Mouse (Mus musculus) kidney, embryonic 14.5 days (tissue): ENCODE results near the gene Nppc. TPM values are rescaled to one million over a fixed set of nuclear protein-coding genes. Genes with fewer than 3 reads are reported as not detected.

Experiments
- ATAC-seq: fragments of 200-750 bp; cut with Nextera tagmentation; 2 replicates; pipeline ENCODE4 v1.8.0; 2017; ENCODE audit warnings: moderate number of reproducible peaks, mild to moderate bottlenecking, moderate TSS enrichment, moderate library complexity; ENCODE audit not compliant: low FRiP score, low TSS enrichment
- H3K27ac ChIP-seq: fragments of 300-500 bp; sonication (generic); 2 replicates; pipeline ENCODE4 v1.5.1; 2014; ENCODE audit warnings: low read depth, mild to moderate bottlenecking, low read length, moderate library complexity, mixed read lengths
- H3K27me3 ChIP-seq: fragments of 300-500 bp; sonication (generic); 2 replicates; pipeline ENCODE4 v1.6.1; 2014; ENCODE audit warnings: mild to moderate bottlenecking, low read length; ENCODE audit not compliant: control insufficient read depth, insufficient read depth
- H3K36me3 ChIP-seq: fragments of 300-500 bp; sonication (generic); 2 replicates; pipeline ENCODE4 v1.6.1; 2014; ENCODE audit warnings: low read length, mixed read lengths; ENCODE audit not compliant: control insufficient read depth, insufficient read depth
- H3K4me1 ChIP-seq: fragments of 300-500 bp; sonication (generic); 2 replicates; pipeline ENCODE4 v1.6.1; 2014; ENCODE audit warnings: low read length, mixed read lengths; ENCODE audit not compliant: control insufficient read depth, insufficient read depth
- H3K4me2 ChIP-seq: fragments of 300-500 bp; sonication (generic); replicated peaks from 2 replicates; pipeline ENCODE4 v1.6.1; 2014; ENCODE audit warnings: low read depth, mild to moderate bottlenecking, low read length
- H3K4me3 ChIP-seq: fragments of 300-500 bp; sonication (generic); 2 replicates; pipeline ENCODE4 v1.5.1; 2014; ENCODE audit warnings: mild to moderate bottlenecking, low read length
- H3K9ac ChIP-seq: fragments of 300-500 bp; sonication (generic); 2 replicates; pipeline ENCODE4 v1.6.1; 2014; ENCODE audit warnings: low read depth, mild to moderate bottlenecking, low read length, moderate library complexity
- H3K9me3 ChIP-seq: fragments of 300-500 bp; sonication (generic); 2 replicates; pipeline ENCODE4 v1.6.1; 2016; ENCODE audit warnings: low read length; ENCODE audit not compliant: control insufficient read depth
- WGBS: fragments of 180-500 bp; shearing (Covaris S2); extraction: QIAGEN DNeasy Blood & Tissue Kit; methylation state at CpG from one replicate; pipeline ENCODE4 v1.1.7; 2014; 5-methylcytosine and 5-hydroxymethylcytosine counted together
- polyA plus RNA-seq: library from polyadenylated mRNA; unstranded; fragments of >200 nt; fragmentation: Nextera tagmentation; extraction: Ambion mirVana; gene quantifications from 2 replicates; pipeline ENCODE4 v1.2.1, GENCODE M21; 2014

Gene Nppc
- polyA plus RNA-seq, 1 experiment from 2014 or later = 2.1 TPM

DNA sequence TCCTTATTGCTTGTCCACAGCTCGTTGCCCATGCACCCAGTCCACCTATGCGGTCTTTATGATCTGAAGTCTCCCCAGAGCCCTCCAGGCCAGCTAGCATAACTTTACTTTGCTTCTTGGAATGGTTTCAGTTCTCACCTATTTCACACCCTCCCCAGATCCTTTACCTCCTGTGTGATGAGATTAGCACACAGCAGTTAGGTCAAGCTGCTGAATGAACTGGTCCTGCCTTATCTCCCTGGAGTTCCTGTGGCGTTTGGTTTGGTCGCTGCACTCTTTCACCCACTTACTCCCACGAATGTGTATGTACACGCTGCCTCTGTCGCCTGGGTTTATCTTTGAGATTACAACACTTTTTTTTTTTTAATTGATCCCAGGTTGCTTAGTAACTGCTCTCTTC lies 30.0 kb upstream of the Nppc start:
- no peak for ATAC-seq
- no peaks in the 10 kb centered on the region for H3K27me3 ChIP-seq
- H3K4me2 ChIP-seq = no peak overlapping the region
- H3K4me3 ChIP-seq = no peak overlapping the region
- WGBS = 80% methylated on average over 7 of the region's 7 CpGs
- 0 out of 2 replicates have a peak, but pooled peaks cover 2% of the 10 kb centered on the region for H3K4me1 ChIP-seq
- no peaks in the 10 kb centered on the region for H3K36me3 ChIP-seq
- no peaks in the 10 kb centered on the region for H3K9me3 ChIP-seq
- H3K9ac ChIP-seq = no peak overlapping the region
- H3K27ac ChIP-seq = no peak overlapping the region

DNA sequence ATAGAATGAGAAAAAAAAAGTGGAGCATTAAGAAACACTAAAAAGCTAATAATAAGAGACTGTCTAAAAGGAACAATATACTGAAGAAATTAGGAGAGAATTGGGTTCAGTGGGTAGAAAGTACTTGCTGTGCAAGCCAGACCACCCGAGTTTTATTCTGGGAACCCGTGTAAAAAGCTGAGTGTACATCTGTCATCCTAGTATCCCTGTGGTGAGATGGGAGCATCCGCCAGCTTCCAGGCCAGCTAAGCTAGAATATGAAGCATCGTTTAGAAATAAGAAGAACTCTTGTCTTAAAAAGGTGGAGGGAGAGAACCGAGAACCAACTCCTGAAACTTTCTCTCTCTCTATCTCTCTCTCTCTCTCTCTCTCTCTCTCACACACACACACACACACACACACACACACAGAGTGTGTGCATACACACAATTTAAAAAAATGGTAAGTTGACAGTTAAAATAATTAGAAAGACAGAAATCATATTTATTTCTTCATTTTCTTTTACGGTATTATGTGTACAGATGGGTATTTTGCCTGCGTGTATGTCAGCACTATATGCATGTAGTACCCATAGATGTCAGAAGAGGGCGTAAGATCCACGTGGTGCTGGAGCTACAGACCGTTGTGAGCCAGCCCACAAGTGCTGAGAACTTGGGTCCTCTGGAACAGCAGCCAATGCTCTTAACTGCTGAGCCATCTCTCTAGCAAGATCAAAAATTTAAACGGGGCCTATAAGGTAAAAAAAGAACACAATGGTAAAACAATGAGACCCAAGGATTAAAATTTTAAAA lies 29.2 kb upstream of the Nppc start:
- WGBS = 69% methylated on average over 11 of the region's 11 CpGs
- no peaks in the 10 kb centered on the region for H3K9me3 ChIP-seq
- H3K4me1 ChIP-seq = 0 out of 2 replicates have a peak, but pooled peaks cover 2% of the 10 kb centered on the region
- no peaks in the 10 kb centered on the region for H3K27me3 ChIP-seq
- H3K4me3 ChIP-seq = no peak overlapping the region
- H3K9ac ChIP-seq = no peak overlapping the region
- no peak overlapping the region for H3K27ac ChIP-seq
- no peaks in the 10 kb centered on the region for H3K36me3 ChIP-seq
- no peak for ATAC-seq
- H3K4me2 ChIP-seq = no peak overlapping the region

DNA sequence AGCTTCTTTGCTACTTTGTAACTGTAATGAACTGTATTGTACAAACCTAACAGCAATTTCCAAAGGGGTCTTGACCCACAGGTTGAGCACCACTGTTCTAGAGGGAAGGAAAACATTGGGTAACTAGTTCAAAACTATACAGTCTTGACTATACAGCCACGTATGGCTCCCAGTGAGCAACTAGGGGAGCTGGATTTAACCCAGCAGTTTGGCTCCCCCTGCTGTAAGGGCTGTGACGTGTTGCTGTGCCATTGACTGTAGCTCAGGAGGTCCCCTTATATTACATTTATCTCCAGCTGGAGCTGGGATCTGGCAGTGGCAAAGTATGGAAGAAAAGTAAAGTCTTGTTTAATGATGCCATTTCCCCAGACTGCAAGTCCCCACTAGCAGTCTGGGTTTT lies 28.4 kb upstream of the Nppc start:
- Histone ChIP-seq H3K9me3 (no peaks in the 10 kb centered on the region), H3K4me2 (no peak overlapping the region), H3K27me3 (no peaks in the 10 kb centered on the region), H3K36me3 (no peaks in the 10 kb centered on the region), H3K4me3 (no peak overlapping the region), H3K9ac (no peak overlapping the region), H3K4me1 (0 out of 2 replicates have a peak, but pooled peaks cover 2% of the 10 kb centered on the region), H3K27ac (no peak overlapping the region)
- WGBS = 38% methylated on average over 2 of the region's 2 CpGs
- ATAC-seq = no peak

DNA sequence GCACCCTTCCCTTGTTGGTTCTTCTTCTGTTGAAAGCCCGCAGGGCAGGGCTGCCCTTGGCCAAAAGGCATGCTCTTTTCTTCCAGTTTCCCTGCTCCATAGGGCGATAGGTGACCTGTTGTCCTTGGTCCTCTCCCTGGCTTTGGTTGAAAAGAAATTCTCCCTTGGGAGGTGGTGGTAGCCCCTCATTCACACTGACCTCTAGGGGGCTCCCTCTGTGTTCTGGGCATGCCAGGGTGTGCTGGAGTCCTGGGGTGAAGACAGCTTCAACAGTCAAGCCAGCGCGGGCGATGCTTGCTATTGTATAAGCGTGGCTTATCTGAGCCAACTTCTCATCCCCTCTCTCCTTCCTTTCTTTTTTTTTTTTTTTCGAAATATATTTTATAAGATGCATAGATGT lies 26.6 kb upstream of the Nppc start:
- Histone ChIP-seq H3K4me3 (no peak overlapping the region), H3K36me3 (no peaks in the 10 kb centered on the region), H3K9me3 (no peaks in the 10 kb centered on the region), H3K27ac (no peak overlapping the region), H3K4me1 (no peaks in the 10 kb centered on the region), H3K9ac (no peak overlapping the region), H3K27me3 (no peaks in the 10 kb centered on the region), H3K4me2 (no peak overlapping the region)
- ATAC-seq = no peak
- WGBS = 57% methylated on average over 7 of the region's 7 CpGs

DNA sequence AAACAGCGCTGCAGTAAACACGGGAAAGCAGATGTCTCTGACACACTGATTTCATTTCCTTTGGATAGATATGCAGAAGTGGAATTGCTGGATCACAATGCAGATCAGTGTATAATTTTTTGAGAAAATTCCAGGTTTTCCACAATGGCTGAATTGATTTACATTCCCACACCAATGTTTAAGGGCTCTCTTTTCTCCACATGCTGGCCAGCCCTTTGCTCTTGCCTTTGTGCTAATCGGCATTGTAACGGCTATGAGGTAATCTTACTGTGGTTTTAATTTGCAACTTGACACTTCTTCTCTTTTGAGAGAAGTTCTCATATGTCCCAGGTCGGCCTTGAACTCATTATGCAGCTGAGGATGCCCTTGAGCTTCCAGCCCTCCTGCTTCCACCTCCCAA lies 20.7 kb upstream of the Nppc start:
- no peak overlapping the region for H3K4me2 ChIP-seq
- no peak overlapping the region for H3K9ac ChIP-seq
- no peaks in the 10 kb centered on the region for H3K4me1 ChIP-seq
- WGBS = 61% methylated on average over 5 of the region's 5 CpGs
- no peak for ATAC-seq
- no peaks in the 10 kb centered on the region for H3K36me3 ChIP-seq
- H3K27ac ChIP-seq = no peak overlapping the region
- no peak overlapping the region for H3K4me3 ChIP-seq
- no peaks in the 10 kb centered on the region for H3K27me3 ChIP-seq
- H3K9me3 ChIP-seq = no peaks in the 10 kb centered on the region

DNA sequence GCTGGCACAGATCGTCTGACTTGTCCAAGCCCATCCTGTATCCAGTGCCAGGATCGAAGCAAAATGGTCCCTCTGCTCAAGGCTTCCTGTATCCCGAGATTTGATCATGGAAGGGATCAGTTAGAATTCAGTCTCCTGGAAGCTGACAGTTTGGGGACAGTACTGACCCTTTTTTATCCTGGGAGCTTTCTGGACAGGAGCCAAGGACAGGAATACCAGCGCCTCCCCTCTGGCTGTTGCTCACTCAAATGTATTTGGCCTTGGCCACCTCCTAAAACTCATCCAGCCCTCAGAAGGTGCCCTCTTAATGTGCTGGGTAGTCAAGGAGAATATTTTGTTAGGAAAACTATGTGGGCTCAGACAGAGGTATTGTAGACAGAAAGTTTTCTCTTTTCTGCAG lies 16.9 kb upstream of the Nppc start:
- Histone ChIP-seq H3K4me2 (no peak overlapping the region), H3K27me3 (no peaks in the 10 kb centered on the region), H3K4me1 (no peaks in the 10 kb centered on the region), H3K27ac (no peak overlapping the region), H3K9ac (no peak overlapping the region), H3K4me3 (no peak overlapping the region), H3K36me3 (no peaks in the 10 kb centered on the region), H3K9me3 (no peaks in the 10 kb centered on the region)
- no peak for ATAC-seq
- 82% methylated on average over 4 of the region's 4 CpGs for WGBS

DNA sequence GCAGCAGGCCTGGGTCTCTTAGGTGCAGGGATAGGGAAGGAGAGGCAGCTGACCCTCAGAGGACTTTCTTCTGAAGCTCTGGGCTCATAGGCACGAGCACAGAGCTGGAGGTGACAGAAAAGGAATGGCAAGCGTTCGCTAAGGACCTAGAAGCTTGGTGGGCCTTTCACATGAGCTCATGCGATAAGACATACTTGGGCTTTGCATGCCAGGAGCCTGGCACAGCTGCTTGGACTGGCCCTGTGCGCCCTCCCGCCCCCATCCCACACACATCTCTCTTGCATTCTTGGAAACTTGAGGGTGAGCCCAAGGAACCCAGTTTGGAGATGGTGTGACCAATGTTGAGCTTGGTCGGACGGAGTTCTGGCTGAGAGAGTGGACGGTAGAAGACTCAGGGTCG lies 8.3 kb upstream of the Nppc start:
- H3K4me2 ChIP-seq = no peak overlapping the region
- H3K36me3 ChIP-seq = no peaks in the 10 kb centered on the region
- ATAC-seq = no peak
- H3K27ac ChIP-seq = no peak overlapping the region
- no peaks in the 10 kb centered on the region for H3K4me1 ChIP-seq
- H3K4me3 ChIP-seq = no peak overlapping the region
- H3K27me3 ChIP-seq = 0 out of 2 replicates have a peak, but pooled peaks cover 3% of the 10 kb centered on the region
- WGBS = 67% methylated on average over 10 of the region's 10 CpGs
- H3K9ac ChIP-seq = no peak overlapping the region
- no peaks in the 10 kb centered on the region for H3K9me3 ChIP-seq

DNA sequence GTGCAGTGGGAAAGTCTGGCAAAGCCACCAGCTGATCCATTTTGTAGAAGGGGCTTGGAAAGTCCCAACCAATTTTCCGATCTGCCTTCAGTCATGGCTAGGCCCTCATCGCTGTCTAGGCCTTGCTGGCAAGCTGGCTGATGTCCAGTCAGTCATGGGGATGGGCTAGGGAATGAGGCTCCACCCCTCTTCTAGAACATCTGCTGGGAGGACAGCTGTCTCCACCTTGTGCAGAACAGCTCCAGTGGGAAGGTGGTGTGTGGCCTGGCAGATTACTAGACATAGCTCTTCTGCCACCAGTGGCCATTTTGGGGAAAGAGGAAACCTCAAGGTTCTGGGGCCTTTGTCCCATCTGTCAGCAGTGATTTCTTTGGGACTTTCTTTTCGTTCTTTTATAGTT lies 7.3 kb upstream of the Nppc start:
- WGBS = 85% methylated on average over 3 of the region's 3 CpGs
- Histone ChIP-seq H3K9ac (no peak overlapping the region), H3K4me3 (no peak overlapping the region), H3K36me3 (no peaks in the 10 kb centered on the region), H3K9me3 (no peaks in the 10 kb centered on the region), H3K4me2 (no peak overlapping the region), H3K27ac (no peak overlapping the region), H3K4me1 (no peaks in the 10 kb centered on the region), H3K27me3 (0 out of 2 replicates have a peak, but pooled peaks cover 3% of the 10 kb centered on the region)
- no peak for ATAC-seq

DNA sequence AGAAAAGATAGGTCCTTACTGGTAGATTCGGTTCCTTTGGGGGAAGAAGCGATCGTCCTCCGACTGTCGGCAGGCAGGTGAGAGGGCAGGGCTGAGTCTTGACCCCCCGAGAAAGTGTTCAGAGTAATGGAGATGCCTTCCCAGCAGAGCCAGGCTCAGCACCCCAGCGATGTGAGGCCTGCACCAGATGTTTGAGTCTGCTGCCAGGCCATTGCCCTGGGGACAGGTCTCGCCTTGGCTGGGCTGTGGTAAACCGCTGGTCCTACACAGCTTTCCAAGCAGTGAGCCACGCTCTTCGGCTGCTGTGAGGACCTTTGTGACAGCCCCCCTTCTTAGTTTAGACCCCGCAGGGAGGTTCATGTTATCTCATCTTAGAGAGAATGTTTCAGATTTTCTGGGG lies 4.8 kb upstream of the Nppc start:
- H3K4me2 ChIP-seq = no peak overlapping the region
- 83% methylated on average over 12 of the region's 12 CpGs for WGBS
- H3K9me3 ChIP-seq = no peaks in the 10 kb centered on the region
- no peak overlapping the region for H3K27ac ChIP-seq
- H3K27me3 ChIP-seq = peaks cover 15% of the 10 kb centered on the region
- H3K4me3 ChIP-seq = no peak overlapping the region
- no peak overlapping the region for H3K9ac ChIP-seq
- no peaks in the 10 kb centered on the region; the same call in 1 of the 2 replicates for H3K4me1 ChIP-seq
- H3K36me3 ChIP-seq = no peaks in the 10 kb centered on the region
- ATAC-seq = no peak
